Mouse (Mus musculus): ENCODE results near the gene Tollip. TPM values are rescaled to one million over a fixed set of nuclear protein-coding genes. Genes with fewer than 3 reads are reported as not detected.
A peak's percentile ranks its signal among the peaks of the same experiment; 100 is the strongest.

The Tollip gene
- total and polyA plus RNA-seq, 2 experiments from 2014 or later, result 30.8 to 60.0 TPM

DNA sequence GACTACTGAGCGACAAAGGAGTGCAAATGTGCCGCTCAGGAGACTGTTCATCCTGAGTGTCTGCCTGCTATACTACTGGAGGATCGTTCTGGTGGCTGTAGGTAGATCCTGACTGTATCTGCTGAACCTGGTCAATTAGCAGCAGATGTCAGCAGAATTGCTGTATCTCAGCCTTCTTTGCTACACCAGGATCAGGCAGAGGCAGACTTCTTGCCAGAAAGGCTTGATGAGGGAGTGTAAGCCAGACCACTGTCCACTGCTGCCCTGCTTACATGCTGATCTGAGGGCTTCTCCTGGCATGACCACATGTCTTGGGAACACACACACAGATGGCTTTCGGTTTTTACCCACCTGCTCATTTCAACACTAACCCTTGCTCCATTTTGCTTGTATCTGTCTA lies 33.5 kb upstream of the Tollip start:
- ATAC-seq (ENCODE audit: insufficient read depth, low read depth), result no peak
- H3K9ac ChIP-seq (replicated peaks; ENCODE audit: low read depth, low read length), result no peak overlapping the region
- no peak overlapping the region for H3K27ac ChIP-seq (ENCODE audit: low read depth)
- no peak overlapping the region for H3K4me2 ChIP-seq (ENCODE audit: low read depth, low read length)
- 83% methylated on average over 4 of the region's 4 CpGs for WGBS
- TF ChIP-seq CTCF (IDR thresholded peaks at IDR 0.05; ENCODE audit: low read depth) (no peak), EP300 (IDR thresholded peaks at IDR 0.05; ENCODE audit: low read depth) (no peak)
- DNase-seq (ENCODE audit: low spot score), result no peak
- H3K4me1 ChIP-seq (ENCODE audit: control insufficient read depth, insufficient read depth), result no peaks in the 10 kb centered on the region
- no peaks in the 10 kb centered on the region for H3K36me3 ChIP-seq (replicated peaks; ENCODE audit: control insufficient read depth, insufficient read depth, low read length)
- no peaks in the 10 kb centered on the region; the same call in 1 of the 2 replicates for H3K9me3 ChIP-seq (replicated peaks; ENCODE audit: control insufficient read depth, low read length)
- H3K4me3 ChIP-seq (ENCODE audit: low read depth, low read length), result no peak overlapping the region
- H3K27me3 ChIP-seq (ENCODE audit: control insufficient read depth, insufficient read depth, low read length), result peaks cover 71% of the 10 kb centered on the region

GRCm38 (mm10) chr7:141950104-141951013 lies 32.1 kb upstream of the Tollip start:
- Histone ChIP-seq H3K36me3 (replicated peaks; ENCODE audit: control insufficient read depth, insufficient read depth, low read length) (no peaks in the 10 kb centered on the region), H3K9me3 (replicated peaks; ENCODE audit: control insufficient read depth, low read length) (no peaks in the 10 kb centered on the region; the same call in 1 of the 2 replicates), H3K27me3 (ENCODE audit: control insufficient read depth, insufficient read depth, low read length) (peaks cover 85% of the 10 kb centered on the region), H3K4me1 (ENCODE audit: control insufficient read depth, insufficient read depth) (no peaks in the 10 kb centered on the region), H3K9ac (replicated peaks; ENCODE audit: low read depth, low read length) (0 out of 2 replicates have a peak overlapping the region, but pooled peaks have one; percentile 33), H3K27ac (ENCODE audit: low read depth) (no peak overlapping the region), H3K4me2 (ENCODE audit: low read depth, low read length) (peak overlapping the region; percentile 81), H3K4me3 (ENCODE audit: low read depth, low read length) (peak overlapping the region; percentile 44)
- 3% methylated on average over 69 of the region's 84 CpGs for WGBS
- peak; percentile 10; the same call in 1 of the 2 replicates for ATAC-seq (ENCODE audit: insufficient read depth, low read depth)
- no peak for TF ChIP-seq CTCF (IDR thresholded peaks at IDR 0.05; ENCODE audit: low read depth)
- TF ChIP-seq EP300 (IDR thresholded peaks at IDR 0.05; ENCODE audit: low read depth), result no peak
- DNase-seq (ENCODE audit: low spot score), result no peak

DNA sequence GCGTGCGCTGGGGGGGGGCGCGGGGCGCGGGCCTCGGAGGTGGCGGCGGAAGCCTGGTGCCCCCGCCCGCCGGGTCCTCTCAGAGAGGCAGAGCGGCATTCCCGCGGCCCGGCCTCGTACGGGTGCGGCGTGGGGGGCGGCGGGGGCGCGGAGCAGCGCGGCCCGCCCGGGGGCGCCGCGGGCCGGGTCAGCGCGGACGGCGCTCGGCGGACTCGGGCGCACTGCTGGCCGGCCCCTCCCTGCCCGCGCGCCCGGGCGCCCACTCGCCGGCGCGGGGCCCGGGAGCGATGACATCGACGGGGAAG lies 31.4 kb upstream of the Tollip start:
- no peak for ATAC-seq (ENCODE audit: insufficient read depth, low read depth)
- no peak for TF ChIP-seq EP300 (IDR thresholded peaks at IDR 0.05; ENCODE audit: low read depth)
- no peak for TF ChIP-seq CTCF (IDR thresholded peaks at IDR 0.05; ENCODE audit: low read depth)

DNA sequence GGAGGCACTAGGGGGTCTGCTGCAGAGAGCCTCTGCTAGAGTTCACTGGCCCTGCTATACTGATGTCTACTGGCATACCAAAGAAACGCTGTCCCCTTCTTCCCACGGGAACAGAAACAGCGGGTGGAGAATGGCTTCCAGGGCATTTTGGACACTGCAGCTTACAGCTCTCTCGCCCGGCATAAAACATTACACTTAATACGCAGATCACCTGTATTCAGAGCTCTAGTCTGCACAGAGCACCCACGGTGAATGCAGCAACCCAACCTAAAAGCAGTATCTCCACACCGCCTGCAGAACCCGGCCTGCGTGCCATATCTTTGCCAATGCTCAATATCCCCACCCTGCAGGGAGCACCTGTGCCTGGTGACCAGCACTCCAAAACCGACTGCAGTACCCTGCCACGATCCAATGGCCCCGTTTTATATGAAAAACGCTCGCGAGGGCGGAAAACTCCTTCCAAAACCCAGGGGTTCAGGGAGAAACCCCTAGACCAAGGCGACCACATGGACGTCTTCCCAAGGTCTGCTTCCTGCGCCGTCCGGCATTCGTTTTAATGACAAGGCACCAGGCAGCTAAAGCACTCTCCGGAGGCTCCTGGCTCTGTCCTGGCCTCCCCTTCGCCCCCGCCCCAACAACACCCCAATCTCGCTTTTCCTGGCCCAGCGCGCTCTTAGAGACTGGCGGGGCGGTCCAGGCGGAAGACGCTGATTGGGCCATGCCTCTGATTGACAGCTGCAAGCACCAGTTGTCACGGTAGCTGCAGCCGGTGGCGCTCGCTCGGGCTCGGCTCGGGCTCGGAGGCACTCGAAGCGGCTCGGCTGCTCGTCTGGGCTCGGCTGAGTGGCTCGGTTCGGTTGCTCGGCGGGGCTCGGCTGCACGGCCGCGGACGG lies 30.8 kb upstream of the Tollip start, which contains the start of gene Brsk2:
Gene Brsk2 (plus strand): TSS at position 846 of the 893 bp plus-strand sequence.
- Histone ChIP-seq H3K9me3 (replicated peaks; ENCODE audit: control insufficient read depth, low read length) (no peaks in the 10 kb centered on the region; the same call in 1 of the 2 replicates), H3K27me3 (ENCODE audit: control insufficient read depth, insufficient read depth, low read length) (peaks cover 83% of the 10 kb centered on the region), H3K36me3 (replicated peaks; ENCODE audit: control insufficient read depth, insufficient read depth, low read length) (no peaks in the 10 kb centered on the region), H3K4me3 (ENCODE audit: low read depth, low read length) (peak within 1 kb of the TSS; percentile 44), H3K4me2 (ENCODE audit: low read depth, low read length) (peak within 1 kb of the TSS; percentile 81), H3K4me1 (ENCODE audit: control insufficient read depth, insufficient read depth) (no peaks in the 10 kb centered on the region), H3K27ac (ENCODE audit: low read depth) (no peak within 1 kb of the TSS), H3K9ac (replicated peaks; ENCODE audit: low read depth, low read length) (0 out of 2 replicates have a peak within 1 kb of the TSS, but pooled peaks have one; percentile 33)
- ATAC-seq (ENCODE audit: insufficient read depth, low read depth) (peak; percentile 94), DNase-seq (ENCODE audit: low spot score) (peak; percentile 75)
- no peak for TF ChIP-seq EP300 (IDR thresholded peaks at IDR 0.05; ENCODE audit: low read depth)
- TF ChIP-seq CTCF (IDR thresholded peaks at IDR 0.05; ENCODE audit: low read depth), result no peak
- WGBS, result 3% methylated on average over 43 of the region's 55 CpGs

More for the DNA sequence above, 31.4 kb upstream of the Tollip start:
- no peaks in the 10 kb centered on the region for H3K4me1 ChIP-seq (ENCODE audit: control insufficient read depth, insufficient read depth)
- H3K9ac ChIP-seq (replicated peaks; ENCODE audit: low read depth, low read length), result 0 out of 2 replicates have a peak overlapping the region, but pooled peaks have one; percentile 33
- H3K4me2 ChIP-seq (ENCODE audit: low read depth, low read length), result peak overlapping the region; percentile 81
- peaks cover 87% of the 10 kb centered on the region for H3K27me3 ChIP-seq (ENCODE audit: control insufficient read depth, insufficient read depth, low read length)
- no peaks in the 10 kb centered on the region; the same call in 1 of the 2 replicates for H3K9me3 ChIP-seq (replicated peaks; ENCODE audit: control insufficient read depth, low read length)
- H3K4me3 ChIP-seq (ENCODE audit: low read depth, low read length), result peak overlapping the region; percentile 44
- H3K36me3 ChIP-seq (replicated peaks; ENCODE audit: control insufficient read depth, insufficient read depth, low read length), result no peaks in the 10 kb centered on the region
- WGBS, result 0% methylated on average over 11 of the region's 54 CpGs
- no peak overlapping the region for H3K27ac ChIP-seq (ENCODE audit: low read depth)
- DNase-seq (ENCODE audit: low spot score), result no peak

DNA sequence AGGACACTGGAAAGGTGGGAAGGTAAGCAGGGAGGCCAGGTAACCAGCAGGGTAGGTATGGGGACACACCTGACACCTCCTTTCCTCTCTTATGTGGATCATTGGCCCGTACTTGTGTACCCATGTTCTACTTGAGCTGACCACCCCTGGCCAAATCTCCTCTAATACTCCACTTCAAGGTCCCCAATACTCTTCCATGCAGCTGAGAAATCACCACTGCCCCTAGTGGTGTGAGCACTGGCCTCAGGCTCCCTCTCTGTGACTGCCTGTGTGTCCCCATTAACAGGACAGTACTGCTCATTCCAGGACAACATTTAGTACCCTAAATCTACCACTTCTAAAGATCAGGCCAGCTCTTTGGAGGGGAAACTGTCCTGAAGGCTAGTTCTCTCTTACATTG lies 29.7 kb upstream of the Tollip start:
- no peaks in the 10 kb centered on the region; the same call in 1 of the 2 replicates for H3K9me3 ChIP-seq (replicated peaks; ENCODE audit: control insufficient read depth, low read length)
- no peak overlapping the region for H3K27ac ChIP-seq (ENCODE audit: low read depth)
- 90% methylated on average over 1 of the region's 1 CpGs for WGBS
- ATAC-seq (ENCODE audit: insufficient read depth, low read depth), result no peak
- TF ChIP-seq CTCF (IDR thresholded peaks at IDR 0.05; ENCODE audit: low read depth), result 0 out of 2 replicates have a peak, but pooled peaks have one; percentile 5
- TF ChIP-seq EP300 (IDR thresholded peaks at IDR 0.05; ENCODE audit: low read depth), result no peak
- DNase-seq (ENCODE audit: low spot score), result no peak
- H3K4me3 ChIP-seq (ENCODE audit: low read depth, low read length), result no peak overlapping the region
- no peak overlapping the region for H3K9ac ChIP-seq (replicated peaks; ENCODE audit: low read depth, low read length)
- H3K4me1 ChIP-seq (ENCODE audit: control insufficient read depth, insufficient read depth), result no peaks in the 10 kb centered on the region
- no peaks in the 10 kb centered on the region for H3K36me3 ChIP-seq (replicated peaks; ENCODE audit: control insufficient read depth, insufficient read depth, low read length)
- no peak overlapping the region for H3K4me2 ChIP-seq (ENCODE audit: low read depth, low read length)
- H3K27me3 ChIP-seq (ENCODE audit: control insufficient read depth, insufficient read depth, low read length), result peaks cover 74% of the 10 kb centered on the region

Data from heart, postnatal 0 days (tissue).